Mouse (Mus musculus): ENCODE measurements around the gene Asna1. TPM values are rescaled to one million over a fixed set of nuclear protein-coding genes. Genes with fewer than 3 reads are reported as not detected.

The Asna1 gene
- total and polyA plus RNA-seq, 2 experiments from 2014 or later, result 136 to 153 TPM

DNA sequence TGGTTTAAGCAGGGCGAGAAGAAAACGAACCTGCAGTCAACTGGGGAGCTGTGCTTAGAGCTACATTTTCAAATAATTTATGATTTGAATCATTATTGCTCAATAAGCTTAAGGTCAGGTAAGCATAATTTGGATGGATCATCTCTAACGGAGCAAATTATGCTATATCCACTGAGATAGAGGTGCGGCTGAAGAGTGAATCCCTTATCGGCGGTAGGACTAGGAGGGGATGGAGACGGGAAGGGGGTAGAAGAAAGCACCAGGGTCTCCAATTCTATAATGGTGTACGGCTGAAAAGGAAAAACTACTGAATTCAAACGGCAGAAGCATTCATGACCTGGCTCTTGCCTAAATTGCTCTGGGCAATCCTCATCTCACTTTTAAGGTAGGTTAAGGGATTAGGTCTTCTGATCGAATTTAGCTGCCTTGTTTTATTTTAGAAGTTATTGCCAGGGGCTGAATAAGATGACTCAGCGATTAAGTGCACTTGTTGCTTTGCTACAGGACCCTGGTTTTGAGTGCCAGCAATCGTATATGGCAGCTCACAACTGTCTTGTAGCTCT lies 10.2 kb upstream of the Asna1 start:
- Histone ChIP-seq H3K4me2 (ENCODE audit: low read depth) (peak overlapping the region; percentile 97), H3K9me3 (ENCODE audit: low read length) (no peaks in the 10 kb centered on the region), H3K36me3 (ENCODE audit: insufficient read depth) (peaks cover 22% of the 10 kb centered on the region), H3K27ac (ENCODE audit: low read depth, low read length) (no peak overlapping the region), H3K4me3 (ENCODE audit: low read depth, low read length) (peak overlapping the region; percentile 64), H3K9ac (peak overlapping the region; percentile 55; the same call in 1 of the 2 replicates), H3K27me3 (ENCODE audit: insufficient read depth, low read length) (no peaks in the 10 kb centered on the region), H3K4me1 (ENCODE audit: insufficient read depth) (0 out of 2 replicates have a peak, but pooled peaks cover 18% of the 10 kb centered on the region)
- ATAC-seq, result no peak
- 7% methylated on average over 12 of the region's 12 CpGs for WGBS
- no peak for TF ChIP-seq CTCF (IDR thresholded peaks at IDR 0.05; ENCODE audit: low read depth)
- DNase-seq, result peak; percentile 30

DNA sequence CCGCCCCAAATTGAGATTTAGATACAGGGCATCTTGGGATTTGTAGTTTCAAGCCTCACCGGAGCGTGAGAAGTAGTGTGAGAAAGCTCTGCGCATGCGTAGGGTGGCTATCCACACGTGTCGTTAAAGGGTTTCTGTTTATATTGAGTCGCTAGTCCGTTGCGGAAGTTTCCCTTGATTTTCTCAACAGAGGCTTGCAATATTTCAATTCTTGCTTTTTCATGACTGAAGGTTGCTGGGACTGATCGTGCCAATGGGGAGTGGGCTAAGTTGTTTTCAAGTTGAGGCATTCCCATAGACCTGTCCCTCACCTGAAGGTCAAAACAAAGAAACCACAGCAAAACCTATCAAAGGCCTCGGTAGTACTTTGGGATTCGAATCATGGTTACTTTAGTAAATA lies 9.7 kb upstream of the Asna1 start:
- Histone ChIP-seq H3K27me3 (ENCODE audit: insufficient read depth, low read length) (no peaks in the 10 kb centered on the region), H3K4me3 (ENCODE audit: low read depth, low read length) (peak overlapping the region; percentile 64), H3K9me3 (ENCODE audit: low read length) (no peaks in the 10 kb centered on the region), H3K9ac (peak overlapping the region; percentile 55; the same call in 1 of the 2 replicates), H3K4me2 (ENCODE audit: low read depth) (peak overlapping the region; percentile 97), H3K36me3 (ENCODE audit: insufficient read depth) (peaks cover 26% of the 10 kb centered on the region), H3K4me1 (ENCODE audit: insufficient read depth) (0 out of 2 replicates have a peak, but pooled peaks cover 18% of the 10 kb centered on the region), H3K27ac (ENCODE audit: low read depth, low read length) (no peak overlapping the region)
- DNase-seq, result peak; percentile 89
- 4% methylated on average over 13 of the region's 13 CpGs for WGBS
- no peak for ATAC-seq
- TF ChIP-seq CTCF (IDR thresholded peaks at IDR 0.05; ENCODE audit: low read depth), result no peak

DNA sequence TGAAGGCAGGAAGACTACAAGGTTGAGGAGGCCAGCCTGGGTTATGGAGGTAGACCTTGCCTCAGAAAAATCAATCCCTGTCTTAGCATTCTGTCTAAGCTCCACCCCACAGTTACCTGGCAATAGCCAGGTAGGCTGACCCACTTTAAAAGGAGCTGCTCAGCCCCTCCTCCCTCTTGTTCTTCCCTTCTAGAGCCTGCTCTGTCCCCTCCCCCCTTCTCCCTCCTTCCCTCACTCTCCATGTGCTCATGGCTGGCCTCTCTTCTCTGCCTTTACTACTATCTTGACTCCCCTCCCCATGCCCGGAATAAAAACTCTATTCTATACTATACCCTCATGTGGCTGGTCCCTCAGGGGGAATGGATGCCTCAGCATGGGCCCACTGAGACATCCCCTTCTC lies 8.8 kb upstream of the Asna1 start:
- Histone ChIP-seq H3K27me3 (ENCODE audit: insufficient read depth, low read length) (no peaks in the 10 kb centered on the region), H3K36me3 (ENCODE audit: insufficient read depth) (peaks cover 29% of the 10 kb centered on the region), H3K4me2 (ENCODE audit: low read depth) (no peak overlapping the region), H3K4me3 (ENCODE audit: low read depth, low read length) (no peak overlapping the region), H3K9me3 (ENCODE audit: low read length) (no peaks in the 10 kb centered on the region), H3K9ac (no peak overlapping the region), H3K27ac (ENCODE audit: low read depth, low read length) (no peak overlapping the region), H3K4me1 (ENCODE audit: insufficient read depth) (0 out of 2 replicates have a peak, but pooled peaks cover 18% of the 10 kb centered on the region)
- ATAC-seq, result no peak
- no peak for TF ChIP-seq CTCF (IDR thresholded peaks at IDR 0.05; ENCODE audit: low read depth)
- WGBS, result 62% methylated on average over 1 of the region's 1 CpGs
- DNase-seq, result no peak

DNA sequence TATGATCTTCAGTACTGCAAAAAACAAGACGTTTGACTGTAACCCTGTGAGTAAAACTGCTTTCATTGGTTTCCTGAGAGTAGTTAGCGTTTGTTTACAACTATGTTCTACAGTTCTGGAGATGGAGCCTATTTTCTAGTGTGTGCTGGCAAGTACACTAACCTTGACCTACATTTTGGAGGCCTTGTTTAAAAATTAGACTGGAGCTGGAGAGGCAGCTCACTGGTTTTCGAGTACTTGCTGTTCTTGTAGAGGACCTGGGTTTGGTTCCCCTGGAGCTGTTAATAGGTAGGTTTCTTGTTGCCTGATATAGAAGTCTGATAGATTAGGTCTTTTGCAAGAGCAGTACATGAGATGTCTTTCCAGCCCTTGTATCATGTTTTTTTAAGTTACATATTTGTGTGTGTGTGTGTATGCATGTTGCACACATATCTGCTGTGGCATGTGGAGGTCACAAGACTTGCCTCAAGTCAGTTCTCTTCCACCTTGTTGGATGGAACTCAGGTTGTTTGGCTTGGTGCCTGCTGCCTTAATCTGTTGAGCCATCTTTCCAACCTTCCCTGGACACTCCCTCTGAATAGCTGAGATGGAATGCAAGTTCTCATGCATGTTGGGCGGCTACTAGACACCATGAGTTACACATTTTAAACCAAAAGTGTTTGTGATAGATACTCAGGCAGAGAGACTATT lies 7.7 kb upstream of the Asna1 start:
- H3K9me3 ChIP-seq (ENCODE audit: low read length), result no peaks in the 10 kb centered on the region
- H3K4me2 ChIP-seq (ENCODE audit: low read depth), result no peak overlapping the region
- H3K4me1 ChIP-seq (ENCODE audit: insufficient read depth), result peaks cover 24% of the 10 kb centered on the region
- no peak overlapping the region for H3K27ac ChIP-seq (ENCODE audit: low read depth, low read length)
- H3K4me3 ChIP-seq (ENCODE audit: low read depth, low read length), result no peak overlapping the region
- WGBS, result 87% methylated on average over 4 of the region's 4 CpGs
- peaks cover 29% of the 10 kb centered on the region for H3K36me3 ChIP-seq (ENCODE audit: insufficient read depth)
- no peak overlapping the region for H3K9ac ChIP-seq
- ATAC-seq, result no peak
- no peaks in the 10 kb centered on the region for H3K27me3 ChIP-seq (ENCODE audit: insufficient read depth, low read length)
- TF ChIP-seq CTCF (IDR thresholded peaks at IDR 0.05; ENCODE audit: low read depth), result no peak
- DNase-seq, result no peak

DNA sequence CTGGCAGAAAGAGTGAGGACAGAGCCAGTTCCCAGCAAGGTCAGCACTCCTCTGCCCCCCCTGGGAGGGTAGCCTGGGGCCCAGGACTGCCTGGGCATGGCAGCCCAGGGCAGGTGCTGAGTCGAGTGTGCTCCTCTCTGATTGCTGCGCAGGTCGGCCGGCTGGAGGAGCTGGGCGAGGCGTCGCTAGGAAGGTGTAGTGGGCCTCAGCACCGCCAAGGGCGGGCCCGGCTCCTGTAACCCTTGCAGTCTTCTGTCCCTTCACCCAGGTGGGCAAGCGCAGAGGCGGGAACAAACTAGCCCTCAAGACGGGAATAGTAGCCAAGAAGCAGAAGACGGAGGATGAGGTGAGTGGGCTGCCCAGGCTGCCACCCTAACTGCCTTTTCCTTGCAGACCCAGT lies 4.2 kb upstream of the Asna1 start:
- peak overlapping the region; percentile 0; the same call in 1 of the 2 replicates for H3K9ac ChIP-seq
- peak overlapping the region; percentile 81; the same call in 1 of the 2 replicates for H3K4me2 ChIP-seq (ENCODE audit: low read depth)
- H3K4me1 ChIP-seq (ENCODE audit: insufficient read depth), result peaks cover 27% of the 10 kb centered on the region
- H3K27ac ChIP-seq (ENCODE audit: low read depth, low read length), result no peak overlapping the region
- H3K36me3 ChIP-seq (ENCODE audit: insufficient read depth), result peaks cover 29% of the 10 kb centered on the region
- ATAC-seq, result no peak
- 96% methylated on average over 14 of the region's 14 CpGs for WGBS
- H3K4me3 ChIP-seq (ENCODE audit: low read depth, low read length), result no peak overlapping the region
- no peaks in the 10 kb centered on the region for H3K9me3 ChIP-seq (ENCODE audit: low read length)
- no peak for DNase-seq
- H3K27me3 ChIP-seq (ENCODE audit: insufficient read depth, low read length), result no peaks in the 10 kb centered on the region
- no peak for TF ChIP-seq CTCF (IDR thresholded peaks at IDR 0.05; ENCODE audit: low read depth)

DNA sequence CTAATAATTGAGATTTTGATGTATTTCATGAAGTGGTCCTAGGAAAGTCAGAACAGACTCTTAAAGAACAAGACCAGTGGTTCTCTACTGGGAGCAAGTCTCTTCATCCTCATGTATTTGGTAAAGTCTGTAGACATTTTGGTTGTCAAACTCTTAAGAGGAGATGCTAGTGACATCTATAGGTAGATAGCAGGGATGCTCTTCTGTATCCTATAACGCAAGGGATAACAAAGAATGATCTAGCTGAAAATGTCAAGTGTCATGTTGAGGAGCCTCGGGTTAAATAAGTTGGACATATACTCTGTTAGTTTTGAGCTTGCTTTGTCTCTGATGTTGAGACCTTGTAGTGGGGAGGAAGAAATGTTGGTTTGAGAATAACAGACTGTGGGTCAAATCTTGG lies 2.8 kb upstream of the Asna1 start:
- no peak overlapping the region for H3K27ac ChIP-seq (ENCODE audit: low read depth, low read length)
- H3K27me3 ChIP-seq (ENCODE audit: insufficient read depth, low read length), result no peaks in the 10 kb centered on the region
- peak overlapping the region; percentile 81 for H3K4me2 ChIP-seq (ENCODE audit: low read depth)
- peaks cover 32% of the 10 kb centered on the region for H3K36me3 ChIP-seq (ENCODE audit: insufficient read depth)
- WGBS, result 15% methylated on average over 2 of the region's 2 CpGs
- H3K9me3 ChIP-seq (ENCODE audit: low read length), result no peaks in the 10 kb centered on the region
- H3K4me3 ChIP-seq (ENCODE audit: low read depth, low read length), result peak overlapping the region; percentile 87
- ATAC-seq, result no peak
- peak; percentile 45 for TF ChIP-seq CTCF (IDR thresholded peaks at IDR 0.05; ENCODE audit: low read depth)
- peaks cover 31% of the 10 kb centered on the region for H3K4me1 ChIP-seq (ENCODE audit: insufficient read depth)
- DNase-seq, result no peak
- H3K9ac ChIP-seq, result peak overlapping the region; percentile 97

DNA sequence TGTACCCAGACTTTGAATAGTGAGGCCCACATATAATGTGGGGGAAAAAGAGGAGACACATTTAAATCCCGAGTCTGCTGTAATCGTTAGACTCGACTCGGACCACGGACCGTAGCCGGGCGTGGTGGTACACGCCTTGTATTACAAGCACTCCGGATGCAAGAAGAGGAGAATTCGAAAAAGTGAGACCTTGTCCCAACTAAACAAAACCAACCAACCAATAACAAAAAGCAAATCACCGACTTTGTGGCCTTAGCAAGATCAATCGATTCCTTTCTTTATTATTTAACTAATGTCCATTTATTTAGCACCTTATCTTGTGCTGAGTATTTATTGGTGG lies 2.4 kb upstream of the Asna1 start:
- no peak for DNase-seq

More for the DNA sequence above, 2.4 kb upstream of the Asna1 start:
- no peak for TF ChIP-seq CTCF (IDR thresholded peaks at IDR 0.05; ENCODE audit: low read depth)
- peak overlapping the region; percentile 81 for H3K4me2 ChIP-seq (ENCODE audit: low read depth)
- peak overlapping the region; percentile 87 for H3K4me3 ChIP-seq (ENCODE audit: low read depth, low read length)
- peak overlapping the region; percentile 97 for H3K9ac ChIP-seq
- peaks cover 31% of the 10 kb centered on the region for H3K4me1 ChIP-seq (ENCODE audit: insufficient read depth)
- no peaks in the 10 kb centered on the region for H3K27me3 ChIP-seq (ENCODE audit: insufficient read depth, low read length)
- H3K27ac ChIP-seq (ENCODE audit: low read depth, low read length), result peak overlapping the region; percentile 92
- 2% methylated on average over 13 of the region's 13 CpGs for WGBS
- H3K36me3 ChIP-seq (ENCODE audit: insufficient read depth), result peaks cover 31% of the 10 kb centered on the region
- ATAC-seq, result no peak
- no peaks in the 10 kb centered on the region for H3K9me3 ChIP-seq (ENCODE audit: low read length)
